Mouse (Mus musculus): ENCODE results near the gene Tatdn3. TPM values are rescaled to one million over a fixed set of nuclear protein-coding genes. Genes with fewer than 3 reads are reported as not detected.

The Tatdn3 gene
- polyA plus RNA-seq, 1 experiment = 5.2 TPM

GRCm38 (mm10) chr1:191099772-191100291 lies 37.1 kb upstream of the Tatdn3 start:
- H3K4me3 ChIP-seq (ENCODE audit: control insufficient read depth, insufficient read depth, low read length) = no peak overlapping the region

GRCm38 (mm10) chr1:191099114-191099513 lies 36.4 kb upstream of the Tatdn3 start:
- DNase-seq = no peak
- Histone ChIP-seq H3K36me3 (ENCODE audit: control insufficient read depth, insufficient read depth, low read length) (no peaks in the 10 kb centered on the region), H3K4me3 (ENCODE audit: control insufficient read depth, insufficient read depth, low read length) (no peak overlapping the region), H3K4me1 (replicated peaks; ENCODE audit: control insufficient read depth, insufficient read depth, low read length) (peaks cover 7% of the 10 kb centered on the region), H3K27me3 (ENCODE audit: control insufficient read depth, insufficient read depth, low read length) (peaks cover 12% of the 10 kb centered on the region), H3K27ac (ENCODE audit: control insufficient read depth, insufficient read depth, low read length) (no peak overlapping the region)
- 69% methylated on average over 5 of the region's 5 CpGs for WGBS
- TF ChIP-seq POLR2A (IDR thresholded peaks at IDR 0.05; ENCODE audit: control insufficient read depth, extremely low read depth, insufficient read depth, low read length, poor library complexity) (no peak), CTCF (IDR thresholded peaks at IDR 0.05; ENCODE audit: borderline replicate concordance, control insufficient read depth, extremely low read depth, insufficient read depth, low read length, poor library complexity) (no peak)

More at GRCm38 (mm10) chr1:191099772-191100291, 37.1 kb upstream of the Tatdn3 start:
- Histone ChIP-seq H3K27ac (ENCODE audit: control insufficient read depth, insufficient read depth, low read length) (no peak overlapping the region), H3K27me3 (ENCODE audit: control insufficient read depth, insufficient read depth, low read length) (peaks cover 12% of the 10 kb centered on the region), H3K4me1 (replicated peaks; ENCODE audit: control insufficient read depth, insufficient read depth, low read length) (peaks cover 7% of the 10 kb centered on the region), H3K36me3 (ENCODE audit: control insufficient read depth, insufficient read depth, low read length) (no peaks in the 10 kb centered on the region)
- DNase-seq = no peak
- 79% methylated on average over 5 of the region's 5 CpGs for WGBS
- TF ChIP-seq POLR2A (IDR thresholded peaks at IDR 0.05; ENCODE audit: control insufficient read depth, extremely low read depth, insufficient read depth, low read length, poor library complexity) (no peak), CTCF (IDR thresholded peaks at IDR 0.05; ENCODE audit: borderline replicate concordance, control insufficient read depth, extremely low read depth, insufficient read depth, low read length, poor library complexity) (no peak)

DNA sequence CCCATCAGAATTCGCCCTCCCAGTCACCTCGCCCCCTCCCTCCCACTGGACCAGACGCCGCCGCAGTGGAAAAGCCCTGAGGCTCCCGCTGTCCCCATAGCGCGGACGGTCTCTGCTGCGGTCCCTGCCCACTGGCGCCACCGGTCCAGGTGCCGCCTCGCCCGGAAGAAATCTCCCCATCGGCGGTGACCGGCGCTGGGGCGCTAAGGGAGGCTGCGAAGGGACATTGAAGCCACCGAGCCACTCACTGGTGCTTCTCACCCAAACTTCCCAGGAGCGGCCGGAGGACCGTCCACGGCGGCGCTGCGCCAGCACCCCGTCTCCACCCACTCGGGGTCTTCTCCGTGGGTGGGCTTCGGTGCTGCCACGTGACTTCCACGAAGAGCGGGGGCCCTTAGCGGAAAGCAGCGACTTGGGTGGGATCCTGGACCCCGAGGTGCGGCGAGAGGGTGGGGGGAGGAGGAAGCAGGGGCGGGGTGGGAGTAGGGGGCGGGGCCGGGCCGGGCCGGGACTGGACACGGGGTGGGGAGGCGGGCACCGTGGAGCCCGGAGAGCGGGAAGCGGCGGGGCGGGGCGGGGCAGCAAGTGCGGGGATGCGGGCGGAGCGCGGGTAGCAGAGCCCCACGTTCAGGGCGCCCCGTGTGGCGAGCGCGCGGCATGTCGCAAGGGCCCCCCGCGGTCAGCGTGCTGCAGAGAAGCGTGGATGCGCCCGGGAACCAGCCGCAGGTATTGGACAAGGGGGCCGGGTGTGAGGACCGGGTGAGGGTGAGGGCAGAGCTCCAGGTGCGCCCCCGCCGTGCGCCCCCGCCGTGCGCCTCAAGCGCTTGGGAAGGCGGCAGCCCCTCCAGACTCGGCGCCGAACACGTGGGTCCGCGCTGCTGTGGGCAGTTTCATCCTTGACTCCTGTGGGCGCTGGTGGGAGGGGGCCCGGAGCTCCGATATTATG lies 35.3 kb upstream of the Tatdn3 start, which contains the start of gene Batf3:
Gene Batf3 (plus strand): TSS at position 46 of the 946 bp plus-strand sequence.
- peak within 1 kb of the TSS; percentile 40 for H3K4me3 ChIP-seq (ENCODE audit: control insufficient read depth, insufficient read depth, low read length)
- peaks cover 7% of the 10 kb centered on the region for H3K4me1 ChIP-seq (replicated peaks; ENCODE audit: control insufficient read depth, insufficient read depth, low read length)
- peak; percentile 32 for DNase-seq
- 2% methylated on average over 90 of the region's 95 CpGs for WGBS
- TF ChIP-seq POLR2A (IDR thresholded peaks at IDR 0.05; ENCODE audit: control insufficient read depth, extremely low read depth, insufficient read depth, low read length, poor library complexity) (no peak), CTCF (IDR thresholded peaks at IDR 0.05; ENCODE audit: borderline replicate concordance, control insufficient read depth, extremely low read depth, insufficient read depth, low read length, poor library complexity) (no peak)
- no peak within 1 kb of the TSS for H3K27ac ChIP-seq (ENCODE audit: control insufficient read depth, insufficient read depth, low read length)
- H3K36me3 ChIP-seq (ENCODE audit: control insufficient read depth, insufficient read depth, low read length) = no peaks in the 10 kb centered on the region
- peaks cover 12% of the 10 kb centered on the region for H3K27me3 ChIP-seq (ENCODE audit: control insufficient read depth, insufficient read depth, low read length)

GRCm38 (mm10) chr1:191096871-191097681 lies 34.3 kb upstream of the Tatdn3 start:
- TF ChIP-seq POLR2A (IDR thresholded peaks at IDR 0.05; ENCODE audit: control insufficient read depth, extremely low read depth, insufficient read depth, low read length, poor library complexity) = no peak
- no peak for TF ChIP-seq CTCF (IDR thresholded peaks at IDR 0.05; ENCODE audit: borderline replicate concordance, control insufficient read depth, extremely low read depth, insufficient read depth, low read length, poor library complexity)
- Histone ChIP-seq H3K4me3 (ENCODE audit: control insufficient read depth, insufficient read depth, low read length) (no peak overlapping the region), H3K36me3 (ENCODE audit: control insufficient read depth, insufficient read depth, low read length) (no peaks in the 10 kb centered on the region), H3K4me1 (replicated peaks; ENCODE audit: control insufficient read depth, insufficient read depth, low read length) (peaks cover 7% of the 10 kb centered on the region), H3K27ac (ENCODE audit: control insufficient read depth, insufficient read depth, low read length) (no peak overlapping the region), H3K27me3 (ENCODE audit: control insufficient read depth, insufficient read depth, low read length) (peaks cover 12% of the 10 kb centered on the region)
- no peak for DNase-seq
- WGBS = 25% methylated on average over 14 of the region's 14 CpGs

DNA sequence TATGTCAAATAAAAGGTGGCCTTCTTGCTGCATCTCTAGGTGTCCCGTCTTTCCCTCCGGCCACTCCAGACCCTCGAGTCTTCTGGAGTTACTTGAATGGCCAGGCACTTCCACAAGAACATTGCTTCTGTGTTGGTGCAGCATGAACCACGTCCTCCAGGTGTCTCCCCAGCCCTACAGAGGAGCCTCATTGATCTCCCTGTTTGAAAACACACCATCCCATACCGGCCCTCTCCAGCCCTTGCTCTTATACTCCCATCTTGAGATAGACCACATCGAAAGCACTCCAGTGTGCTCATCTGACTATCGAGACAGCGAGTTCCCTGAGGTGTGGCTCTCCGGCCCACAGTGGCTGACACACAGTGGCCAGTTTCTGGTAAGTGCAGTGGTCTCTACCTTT lies 32.3 kb upstream of the Tatdn3 start:
- WGBS = 71% methylated on average over 9 of the region's 9 CpGs
- Histone ChIP-seq H3K4me1 (replicated peaks; ENCODE audit: control insufficient read depth, insufficient read depth, low read length) (peaks cover 7% of the 10 kb centered on the region), H3K27me3 (ENCODE audit: control insufficient read depth, insufficient read depth, low read length) (peaks cover 12% of the 10 kb centered on the region), H3K4me3 (ENCODE audit: control insufficient read depth, insufficient read depth, low read length) (no peak overlapping the region), H3K27ac (ENCODE audit: control insufficient read depth, insufficient read depth, low read length) (no peak overlapping the region), H3K36me3 (ENCODE audit: control insufficient read depth, insufficient read depth, low read length) (no peaks in the 10 kb centered on the region)
- TF ChIP-seq POLR2A (IDR thresholded peaks at IDR 0.05; ENCODE audit: control insufficient read depth, extremely low read depth, insufficient read depth, low read length, poor library complexity) = no peak
- no peak for TF ChIP-seq CTCF (IDR thresholded peaks at IDR 0.05; ENCODE audit: borderline replicate concordance, control insufficient read depth, extremely low read depth, insufficient read depth, low read length, poor library complexity)
- no peak for DNase-seq

DNA sequence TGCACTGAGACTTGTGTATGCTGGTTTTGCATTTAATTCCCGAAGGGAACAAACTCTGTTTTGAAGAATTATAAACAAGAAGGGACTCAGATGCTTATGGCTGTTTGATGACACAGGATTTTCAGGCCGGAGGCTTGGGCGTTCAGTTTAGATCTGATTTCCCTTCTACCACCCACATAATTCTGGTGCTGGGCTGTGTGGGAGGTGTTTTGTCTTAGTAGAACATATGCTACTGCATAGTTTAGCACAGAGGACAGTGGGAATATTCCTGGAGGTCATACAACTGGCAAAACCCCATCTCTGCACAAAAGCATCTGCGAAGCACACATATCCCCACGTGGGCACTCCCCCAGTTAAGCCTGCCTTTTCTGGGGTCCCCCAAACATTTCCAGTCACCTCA lies 30.8 kb upstream of the Tatdn3 start:
- Histone ChIP-seq H3K4me1 (replicated peaks; ENCODE audit: control insufficient read depth, insufficient read depth, low read length) (peaks cover 7% of the 10 kb centered on the region), H3K36me3 (ENCODE audit: control insufficient read depth, insufficient read depth, low read length) (no peaks in the 10 kb centered on the region), H3K27ac (ENCODE audit: control insufficient read depth, insufficient read depth, low read length) (no peak overlapping the region), H3K4me3 (ENCODE audit: control insufficient read depth, insufficient read depth, low read length) (no peak overlapping the region), H3K27me3 (ENCODE audit: control insufficient read depth, insufficient read depth, low read length) (peaks cover 8% of the 10 kb centered on the region)
- WGBS = 82% methylated on average over 5 of the region's 5 CpGs
- DNase-seq = no peak
- TF ChIP-seq CTCF (IDR thresholded peaks at IDR 0.05; ENCODE audit: borderline replicate concordance, control insufficient read depth, extremely low read depth, insufficient read depth, low read length, poor library complexity) (no peak), POLR2A (IDR thresholded peaks at IDR 0.05; ENCODE audit: control insufficient read depth, extremely low read depth, insufficient read depth, low read length, poor library complexity) (no peak)

Data from thymus, adult 2 months (tissue).